Mouse (Mus musculus) layer of hippocampus, adult 2 months (tissue): ENCODE results near the gene Gm21897. TPM values are rescaled to one million over a fixed set of nuclear protein-coding genes. Genes with fewer than 3 reads are reported as not detected.
A peak's percentile ranks its signal among the peaks of the same experiment; 100 is the strongest.
"Not testable (repeated sequence)": the region's sequence is repeated elsewhere in the genome, so short reads cannot be mapped to it uniquely, and the experiment has no call there.

Experiments
- DNase-seq, 2 experiments: peaks; one replicate each; pipeline ENCODE4 v3.0.0; 2022; ENCODE audit warnings: low spot score in 2 of 2
- H3K27ac ChIP-seq: fragments of 200-600 bp; 2 replicates; pipeline ENCODE4 v1.8.1; 2022
- H3K4me3 ChIP-seq: fragments of 200-600 bp; 2 replicates; pipeline ENCODE4 v1.8.1; 2022; ENCODE audit warnings: mild to moderate bottlenecking
- CTCF ChIP-seq: fragments of 200-600 bp; conservative IDR thresholded peaks from 2 replicates; pipeline ENCODE4 v1.8.1; 2022; ENCODE audit warnings: antibody characterized with exemption, mild to moderate bottlenecking, moderate library complexity
- long read RNA-seq, 2 experiments: library from polyadenylated mRNA; stranded (forward); transcript quantifications; one replicate each; pipeline ENCODE4 v2.0.0; 2021; ENCODE audit warnings: borderline mapping rate in 2 of 2
- total RNA-seq, 2 experiments: library from RNA; stranded (reverse); gene quantifications; 2 replicates each; pipeline ENCODE4 v1.2.3; 2021

Gm21897 gene
- total RNA-seq, result not detected
- long read RNA-seq, experiment 1, result 0 reads
- long read RNA-seq, experiment 2, result 0 reads

- not testable (repeated sequence) for H3K4me3 ChIP-seq, H3K27ac ChIP-seq, DNase-seq
These were observed at the start of gene Gm21897 for GRCm38 (mm10) chr16:15317158-15317557. Gene Gm21897 (plus strand): TSS chr16:15317458.

- TF ChIP-seq CTCF, result no peak
These were observed 45.0 kb upstream of the Gm21897 start for GRCm38 (mm10) chr16:15272291-15272690.

GRCm38 (mm10) chr16:15277461-15277860 is 39.8 kb upstream of the Gm21897 start:
- DNase-seq, result no peak
- Histone ChIP-seq H3K27ac (no peak overlapping the region), H3K4me3 (no peak overlapping the region)
- no peak for TF ChIP-seq CTCF

More at GRCm38 (mm10) chr16:15272291-15272690, 45.0 kb upstream of the Gm21897 start:
- no peak for DNase-seq
- no peak overlapping the region for H3K4me3 ChIP-seq
- no peak overlapping the region for H3K27ac ChIP-seq

- no peak overlapping the region for H3K27ac ChIP-seq
- H3K4me3 ChIP-seq, result no peak overlapping the region
- no peak for DNase-seq
- no peak for TF ChIP-seq CTCF
These were observed 24.2 kb upstream of the Gm21897 start for GRCm38 (mm10) chr16:15293041-15293440.

- Histone ChIP-seq H3K27ac (no peak overlapping the region), H3K4me3 (no peak overlapping the region)
- no peak for TF ChIP-seq CTCF
- DNase-seq, result no peak
These were observed 23.0 kb upstream of the Gm21897 start for GRCm38 (mm10) chr16:15294289-15294688.

- peak; percentile 71 for TF ChIP-seq CTCF
- Histone ChIP-seq H3K4me3 (no peak overlapping the region), H3K27ac (no peak overlapping the region)
- DNase-seq, result peak in 1 of 2 experiments; percentile 11
These were observed 22.2 kb upstream of the Gm21897 start for GRCm38 (mm10) chr16:15294911-15295659.

GRCm38 (mm10) chr16:15334526-15334925 is 17.3 kb downstream of the Gm21897 start:
- DNase-seq, result no peak
- no peak overlapping the region for H3K27ac ChIP-seq
- no peak for TF ChIP-seq CTCF
- H3K4me3 ChIP-seq, result no peak overlapping the region

GRCm38 (mm10) chr16:15339051-15339450 is 21.8 kb downstream of the Gm21897 start:
- TF ChIP-seq CTCF, result no peak
- no peak overlapping the region for H3K4me3 ChIP-seq
- no peak overlapping the region for H3K27ac ChIP-seq
- DNase-seq, result no peak

GRCm38 (mm10) chr16:15346045-15346444 is 28.8 kb downstream of the Gm21897 start:
- no peak for TF ChIP-seq CTCF
- no peak overlapping the region for H3K4me3 ChIP-seq
- no peak for DNase-seq
- no peak overlapping the region for H3K27ac ChIP-seq

- no peak overlapping the region for H3K27ac ChIP-seq
- DNase-seq, result no peak
- no peak overlapping the region for H3K4me3 ChIP-seq
- TF ChIP-seq CTCF, result no peak
These were observed 32.1 kb downstream of the Gm21897 start for GRCm38 (mm10) chr16:15349381-15349780.

- H3K27ac ChIP-seq, result no peak overlapping the region
- H3K4me3 ChIP-seq, result no peak overlapping the region
- no peak for TF ChIP-seq CTCF
- DNase-seq, result no peak
These were observed 34.0 kb downstream of the Gm21897 start for GRCm38 (mm10) chr16:15351301-15351700.

GRCm38 (mm10) chr16:15352320-15352719 is 35.1 kb downstream of the Gm21897 start:
- H3K27ac ChIP-seq, result no peak overlapping the region

GRCm38 (mm10) chr16:15354901-15355300 is 37.6 kb downstream of the Gm21897 start:
- no peak overlapping the region for H3K4me3 ChIP-seq
- no peak for DNase-seq
- H3K27ac ChIP-seq, result no peak overlapping the region
- no peak for TF ChIP-seq CTCF

More at GRCm38 (mm10) chr16:15352320-15352719, 35.1 kb downstream of the Gm21897 start:
- peak; percentile 54 for TF ChIP-seq CTCF
- H3K4me3 ChIP-seq, result no peak overlapping the region
- no peak for DNase-seq

- no peak for TF ChIP-seq CTCF
- DNase-seq, result no peak
- Histone ChIP-seq H3K27ac (no peak overlapping the region), H3K4me3 (no peak overlapping the region)
These were observed 38.1 kb downstream of the Gm21897 start for GRCm38 (mm10) chr16:15355339-15355738.
